Comparison of ENCODE assay signal across 25 mouse cellular contexts in the genomic region with DNA sequence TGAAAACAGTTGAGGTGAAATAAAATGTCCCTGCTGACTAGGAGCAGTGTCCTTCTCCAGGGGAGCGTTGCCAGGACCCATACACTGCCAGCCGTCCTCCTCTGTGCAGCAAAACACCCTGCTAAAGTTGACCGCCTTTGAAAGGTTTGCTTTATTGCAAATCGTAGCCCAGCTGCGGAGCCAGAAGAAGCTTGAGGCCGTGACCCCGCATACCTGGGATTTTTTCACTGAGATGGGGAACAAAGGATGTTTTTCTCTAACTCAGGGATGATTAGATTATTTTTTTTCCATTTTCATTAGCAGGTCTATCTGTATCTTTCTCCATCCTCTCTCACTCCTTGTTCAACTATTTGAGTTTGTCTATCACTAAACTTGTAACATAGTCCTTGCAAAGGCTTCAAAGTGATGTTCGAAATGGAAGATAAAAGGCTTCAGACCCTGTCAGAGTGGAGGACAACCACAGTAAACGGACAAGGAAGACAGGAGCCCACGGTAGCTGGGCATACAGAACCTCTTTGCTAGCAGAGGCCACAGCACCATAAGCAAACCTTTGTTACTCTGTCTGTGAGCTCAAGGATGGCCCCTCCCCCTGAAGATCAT. TPM values are rescaled to one million over a fixed set of nuclear protein-coding genes. Genes with fewer than 3 reads are reported as not detected.
DNase-seq lines count a peak whose midpoint lies in the region; ATAC-seq lines count a peak whose summit lies in the region.
"Had no signal": no experiment of that assay in that cellular context is flagged by ENCODE, and none has a peak within 500 bp of the region (broad histone marks: within the 10 kb centered on the region; RNA-seq: fewer than 3 reads in every experiment).

No protein-coding gene starts in this region.

- H3K27ac ChIP-seq in limb, embryonic 11.5 days (replicated peaks; ENCODE audit: low read depth, low read length), result no peak overlapping the region
- H3K27ac ChIP-seq: embryonic facial prominence, embryonic 12.5 days; limb, embryonic 15.5 days had no signal

- H3K36me3 ChIP-seq in limb, embryonic 11.5 days (ENCODE audit: control insufficient read depth, insufficient read depth, low read length), result no peaks in the 10 kb centered on the region
- H3K36me3 ChIP-seq: embryonic facial prominence, embryonic 12.5 days; heart, embryonic 12.5 days; limb, embryonic 15.5 days had no signal

- DNase-seq in heart, adult 18-20 months, result peak; percentile 15 to 22
- DNase-seq in heart, postnatal 25 days (ENCODE audit: low spot score), result no peak
- peak; percentile 3 to 5 for DNase-seq in kidney, postnatal 36 days
- DNase-seq in kidney, adult 18-20 months, result no peak
- DNase-seq in embryo, embryonic 11 days, result peak; percentile 73
- DNase-seq in limb, embryonic 11.5 days (ENCODE audit: low spot score), result peak; percentile 35
- DNase-seq in left cerebral cortex, postnatal 14 days (ENCODE audit: low spot score in 2 of 2), result no peak
- no peak for DNase-seq in right cerebral cortex, postnatal 25 days
- DNase-seq: cerebellum, adult 9-11 months; gastrocnemius, postnatal 14 days; heart, postnatal 36 days; kidney, postnatal 25 days; layer of hippocampus, adult 9-11 months; lung, postnatal 36 days; thymus, postnatal 14 days had no signal

- WGBS in limb, embryonic 11.5 days, result 23% methylated on average over 10 of the region's 10 CpGs

- intact Hi-C loops in heart, postnatal 25 days (cut with DNase I), result no loop called here
- intact Hi-C loops in left cerebral cortex, postnatal 14 days (cut with DNase I), result no loop called here

- no peak overlapping the region for H3K9ac ChIP-seq in limb, embryonic 11.5 days (ENCODE audit: low read length)
- H3K9ac ChIP-seq: embryonic facial prominence, embryonic 12.5 days; heart, embryonic 12.5 days; limb, embryonic 15.5 days had no signal

- 0 out of 2 replicates have a peak, but pooled peaks cover 3% of the 10 kb centered on the region for H3K4me1 ChIP-seq in limb, embryonic 11.5 days (ENCODE audit: control insufficient read depth, insufficient read depth, low read length)
- H3K4me1 ChIP-seq: embryonic facial prominence, embryonic 12.5 days; limb, embryonic 15.5 days had no signal

- no peak for ATAC-seq in limb, embryonic 11.5 days (ENCODE audit: insufficient number of reproducible peaks, low FRiP score, low TSS enrichment, low read depth)
- ATAC-seq: activated CD4-positive, CD25-positive, alpha-beta regulatory T cell, adult 4 months; midbrain, embryonic 16.5 days; Patski had no signal

- no peak overlapping the region for H3K4me3 ChIP-seq in limb, embryonic 11.5 days (ENCODE audit: low read depth, low read length)
- H3K4me3 ChIP-seq: embryonic facial prominence, embryonic 12.5 days; heart, embryonic 12.5 days; limb, embryonic 15.5 days had no signal

- H3K9me3 ChIP-seq in limb, embryonic 11.5 days (ENCODE audit: control insufficient read depth, low read length), result no peaks in the 10 kb centered on the region
- H3K9me3 ChIP-seq: embryonic facial prominence, embryonic 12.5 days; heart, embryonic 12.5 days; limb, embryonic 15.5 days had no signal

- no peaks in the 10 kb centered on the region for H3K27me3 ChIP-seq in limb, embryonic 11.5 days (ENCODE audit: control insufficient read depth, insufficient read depth, low read length)
- H3K27me3 ChIP-seq: embryonic facial prominence, embryonic 12.5 days; heart, embryonic 12.5 days; limb, embryonic 15.5 days; Patski had no signal

- H3K4me2 ChIP-seq in limb, embryonic 11.5 days (ENCODE audit: low read depth, severe bottlenecking), result no peak overlapping the region
- H3K4me2 ChIP-seq: embryonic facial prominence, embryonic 12.5 days; heart, embryonic 12.5 days; limb, embryonic 15.5 days had no signal

RNA-seq across cellular contexts. Expression of gene 1700129C05Rik, which starts 38.6 kb away (rescaled TPM):
- not detected for total RNA-seq in heart, adult 18-20 months (2021)
- not detected for total RNA-seq in heart, postnatal 25 days (2021)
- polyA plus RNA-seq in limb, embryonic 11.5 days (2014; fragmentation: Nextera tagmentation; extraction: Ambion mirVana), result not detected in 2 replicates
- total RNA-seq in left cerebral cortex, postnatal 14 days (2021), result not detected
- total RNA-seq: gastrocnemius, postnatal 14 days; heart, postnatal 36 days had no signal
- polyA plus RNA-seq: activated CD4-positive, CD25-positive, alpha-beta regulatory T cell, adult 4 months; C2C12; embryonic facial prominence, embryonic 12.5 days; frontal cortex, adult 2 months; heart, embryonic 12.5 days; limb, embryonic 15.5 days; liver, embryonic 16.5 days; midbrain, embryonic 16.5 days; neural tube, embryonic 11.5 days; Patski had no signal

Comparison
In these comparisons a context has a peak if more than half of its experiments do, and no peak if none do; other contexts are left out.
1. DNase-seq: peak in heart, adult 18-20 months (2 of 2), kidney, postnatal 36 days (2 of 2), embryo, embryonic 11 days (single experiment) and limb, embryonic 11.5 days (single experiment); none in heart, postnatal 25 days (single experiment), kidney, adult 18-20 months (single experiment), left cerebral cortex, postnatal 14 days (0 of 2) and right cerebral cortex, postnatal 25 days (single experiment).